Mouse (Mus musculus): ENCODE data around the gene Gm9045. TPM values are rescaled to one million over a fixed set of nuclear protein-coding genes. Genes with fewer than 3 reads are reported as not detected.
"Not testable (repeated sequence)": the region's sequence is repeated elsewhere in the genome, so short reads cannot be mapped to it uniquely, and the experiment has no call there.

Gm9045 gene
- not detected in 2 replicates for polyA plus RNA-seq (2015; fragmentation: Nextera tagmentation; extraction: Ambion mirVana)

- H3K27ac ChIP-seq (ENCODE audit: low read length), result not testable (repeated sequence)
- WGBS (ENCODE audit: insufficient replicate concordance), result no CpG with 5 or more reads among the region's 14 CpGs
Observed at GRCm38 (mm10) chr10:118337731-118338130, at the start of gene Gm9045. Gene Gm9045 (minus strand): TSS chr10:118337831.

GRCm38 (mm10) chr10:118370443-118370842 lies 32.8 kb upstream of the Gm9045 start:
- Histone ChIP-seq H3K9me3 (replicated peaks; ENCODE audit: control insufficient read depth, low read length) (no peaks in the 10 kb centered on the region), H3K36me3 (ENCODE audit: control insufficient read depth, insufficient read depth) (no peaks in the 10 kb centered on the region), H3K4me1 (ENCODE audit: control insufficient read depth, low read depth, low read length) (no peaks in the 10 kb centered on the region), H3K4me2 (ENCODE audit: low read depth, low read length) (no peak overlapping the region), H3K9ac (ENCODE audit: low read depth, low read length) (no peak overlapping the region), H3K27ac (ENCODE audit: low read length) (no peak overlapping the region), H3K4me3 (ENCODE audit: low read depth, low read length) (no peak overlapping the region), H3K27me3 (ENCODE audit: control insufficient read depth, insufficient read depth, low read depth, low read length) (no peaks in the 10 kb centered on the region)
- ATAC-seq (ENCODE audit: low read depth), result peak; percentile 48
- WGBS (ENCODE audit: insufficient replicate concordance), result 5% methylated on average over 10 of the region's 10 CpGs

More at GRCm38 (mm10) chr10:118337731-118338130, at the start of gene Gm9045:
- H3K9me3 ChIP-seq (replicated peaks; ENCODE audit: control insufficient read depth, low read length); H3K27me3 ChIP-seq (ENCODE audit: control insufficient read depth, insufficient read depth, low read depth, low read length); H3K4me2 ChIP-seq (ENCODE audit: low read depth, low read length); H3K4me3 ChIP-seq (ENCODE audit: low read depth, low read length); H3K9ac ChIP-seq (ENCODE audit: low read depth, low read length); ATAC-seq (ENCODE audit: low read depth); H3K36me3 ChIP-seq (ENCODE audit: control insufficient read depth, insufficient read depth); H3K4me1 ChIP-seq (ENCODE audit: control insufficient read depth, low read depth, low read length): not testable (repeated sequence)

- H3K4me1 ChIP-seq (ENCODE audit: control insufficient read depth, low read depth, low read length), result no peaks in the 10 kb centered on the region
- H3K36me3 ChIP-seq (ENCODE audit: control insufficient read depth, insufficient read depth), result no peaks in the 10 kb centered on the region
- no peak overlapping the region for H3K4me3 ChIP-seq (ENCODE audit: low read depth, low read length)
- H3K27ac ChIP-seq (ENCODE audit: low read length), result no peak overlapping the region
- no peak overlapping the region for H3K4me2 ChIP-seq (ENCODE audit: low read depth, low read length)
- H3K9me3 ChIP-seq (replicated peaks; ENCODE audit: control insufficient read depth, low read length), result no peaks in the 10 kb centered on the region
- 70% methylated on average over 9 of the region's 9 CpGs for WGBS (ENCODE audit: insufficient replicate concordance)
- no peaks in the 10 kb centered on the region for H3K27me3 ChIP-seq (ENCODE audit: control insufficient read depth, insufficient read depth, low read depth, low read length)
- H3K9ac ChIP-seq (ENCODE audit: low read depth, low read length), result no peak overlapping the region
- ATAC-seq (ENCODE audit: low read depth), result no peak
Observed at GRCm38 (mm10) chr10:118369518-118369917, 31.9 kb upstream of the Gm9045 start.

- no CpG with 5 or more reads among the region's 11 CpGs for WGBS (ENCODE audit: insufficient replicate concordance)
Observed at GRCm38 (mm10) chr10:118354005-118354404, 16.4 kb upstream of the Gm9045 start, which contains the start of gene Gm9049. Gene Gm9049 (minus strand): TSS chr10:118354105.

GRCm38 (mm10) chr10:118348579-118348978 lies 10.9 kb upstream of the Gm9045 start, which contains the start of gene Gm9048:
Gene Gm9048 (minus strand): TSS chr10:118348679.
- WGBS (ENCODE audit: insufficient replicate concordance), result 78% methylated on average over 1 of the region's 14 CpGs
- H3K4me2 ChIP-seq (ENCODE audit: low read depth, low read length); H3K27ac ChIP-seq (ENCODE audit: low read length); H3K4me3 ChIP-seq (ENCODE audit: low read depth, low read length); ATAC-seq (ENCODE audit: low read depth); H3K27me3 ChIP-seq (ENCODE audit: control insufficient read depth, insufficient read depth, low read depth, low read length); H3K36me3 ChIP-seq (ENCODE audit: control insufficient read depth, insufficient read depth); H3K4me1 ChIP-seq (ENCODE audit: control insufficient read depth, low read depth, low read length); H3K9me3 ChIP-seq (replicated peaks; ENCODE audit: control insufficient read depth, low read length); H3K9ac ChIP-seq (ENCODE audit: low read depth, low read length): not testable (repeated sequence)

More at GRCm38 (mm10) chr10:118354005-118354404, 16.4 kb upstream of the Gm9045 start, which contains the start of gene Gm9049:
- not testable (repeated sequence) for H3K9ac ChIP-seq (ENCODE audit: low read depth, low read length); ATAC-seq (ENCODE audit: low read depth); H3K4me2 ChIP-seq (ENCODE audit: low read depth, low read length); H3K4me1 ChIP-seq (ENCODE audit: control insufficient read depth, low read depth, low read length); H3K9me3 ChIP-seq (replicated peaks; ENCODE audit: control insufficient read depth, low read length); H3K27ac ChIP-seq (ENCODE audit: low read length); H3K36me3 ChIP-seq (ENCODE audit: control insufficient read depth, insufficient read depth); H3K27me3 ChIP-seq (ENCODE audit: control insufficient read depth, insufficient read depth, low read depth, low read length); H3K4me3 ChIP-seq (ENCODE audit: low read depth, low read length)

- H3K4me2 ChIP-seq (ENCODE audit: low read depth, low read length); H3K9ac ChIP-seq (ENCODE audit: low read depth, low read length); ATAC-seq (ENCODE audit: low read depth); H3K27ac ChIP-seq (ENCODE audit: low read length); H3K27me3 ChIP-seq (ENCODE audit: control insufficient read depth, insufficient read depth, low read depth, low read length); H3K36me3 ChIP-seq (ENCODE audit: control insufficient read depth, insufficient read depth); H3K4me1 ChIP-seq (ENCODE audit: control insufficient read depth, low read depth, low read length); H3K9me3 ChIP-seq (replicated peaks; ENCODE audit: control insufficient read depth, low read length); H3K4me3 ChIP-seq (ENCODE audit: low read depth, low read length): not testable (repeated sequence)
- WGBS (ENCODE audit: insufficient replicate concordance), result no CpG with 5 or more reads among the region's 14 CpGs
Observed at GRCm38 (mm10) chr10:118343155-118343554, 5.5 kb upstream of the Gm9045 start, which contains the start of gene Gm9046. Gene Gm9046 (minus strand): TSS chr10:118343255.

GRCm38 (mm10) chr10:118332308-118332707 lies 5.3 kb downstream of the Gm9045 start, which contains the start of gene Gm9044:
Gene Gm9044 (minus strand): TSS chr10:118332408.
- not testable (repeated sequence) for ATAC-seq (ENCODE audit: low read depth); H3K27me3 ChIP-seq (ENCODE audit: control insufficient read depth, insufficient read depth, low read depth, low read length); H3K4me1 ChIP-seq (ENCODE audit: control insufficient read depth, low read depth, low read length); H3K9me3 ChIP-seq (replicated peaks; ENCODE audit: control insufficient read depth, low read length); H3K36me3 ChIP-seq (ENCODE audit: control insufficient read depth, insufficient read depth); H3K4me2 ChIP-seq (ENCODE audit: low read depth, low read length); H3K4me3 ChIP-seq (ENCODE audit: low read depth, low read length); H3K9ac ChIP-seq (ENCODE audit: low read depth, low read length); H3K27ac ChIP-seq (ENCODE audit: low read length)
- WGBS (ENCODE audit: insufficient replicate concordance), result no CpG with 5 or more reads among the region's 14 CpGs

GRCm38 (mm10) chr10:118326869-118327268 lies 10.8 kb downstream of the Gm9045 start, which contains the start of gene Gm9040:
Gene Gm9040 (minus strand): TSS chr10:118326969.
- H3K4me3 ChIP-seq (ENCODE audit: low read depth, low read length); H3K9ac ChIP-seq (ENCODE audit: low read depth, low read length); H3K27ac ChIP-seq (ENCODE audit: low read length); H3K4me2 ChIP-seq (ENCODE audit: low read depth, low read length); H3K36me3 ChIP-seq (ENCODE audit: control insufficient read depth, insufficient read depth); ATAC-seq (ENCODE audit: low read depth); H3K9me3 ChIP-seq (replicated peaks; ENCODE audit: control insufficient read depth, low read length); H3K4me1 ChIP-seq (ENCODE audit: control insufficient read depth, low read depth, low read length); H3K27me3 ChIP-seq (ENCODE audit: control insufficient read depth, insufficient read depth, low read depth, low read length): not testable (repeated sequence)
- no CpG with 5 or more reads among the region's 11 CpGs for WGBS (ENCODE audit: insufficient replicate concordance)

- no peak overlapping the region for H3K4me2 ChIP-seq (ENCODE audit: low read depth, low read length)
- no peaks in the 10 kb centered on the region for H3K36me3 ChIP-seq (ENCODE audit: control insufficient read depth, insufficient read depth)
- H3K27ac ChIP-seq (ENCODE audit: low read length), result no peak overlapping the region
- WGBS (ENCODE audit: insufficient replicate concordance), result 24% methylated on average over 8 of the region's 8 CpGs
- ATAC-seq (ENCODE audit: low read depth), result no peak
- H3K27me3 ChIP-seq (ENCODE audit: control insufficient read depth, insufficient read depth, low read depth, low read length), result no peaks in the 10 kb centered on the region
- H3K9ac ChIP-seq (ENCODE audit: low read depth, low read length), result no peak overlapping the region
- no peaks in the 10 kb centered on the region for H3K4me1 ChIP-seq (ENCODE audit: control insufficient read depth, low read depth, low read length)
- H3K4me3 ChIP-seq (ENCODE audit: low read depth, low read length), result no peak overlapping the region
- no peaks in the 10 kb centered on the region for H3K9me3 ChIP-seq (replicated peaks; ENCODE audit: control insufficient read depth, low read length)
Observed at GRCm38 (mm10) chr10:118319024-118319423, 18.6 kb downstream of the Gm9045 start.

All from liver, embryonic 16.5 days (tissue).